Comparison of ENCODE assay signal across 8 mouse cellular contexts in the genomic region with DNA sequence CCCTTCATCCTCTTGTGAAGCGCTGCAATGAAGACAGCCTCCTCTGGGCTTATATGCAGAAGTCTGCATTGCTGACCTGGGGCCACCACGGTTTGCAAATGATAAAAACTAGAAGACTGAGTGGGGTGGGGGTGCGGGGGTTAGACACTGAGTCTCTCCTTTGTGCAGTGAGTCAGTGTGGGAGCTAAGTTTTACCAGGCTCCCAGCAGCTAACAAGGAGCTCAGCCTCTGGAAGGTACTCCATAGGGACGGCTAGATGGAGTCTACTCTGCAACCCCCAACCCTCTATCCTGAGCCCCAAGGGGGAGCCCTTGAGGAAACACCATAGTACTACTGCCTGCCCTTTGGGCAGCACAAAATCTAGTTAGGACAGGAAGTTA.
DNase-seq lines count a peak whose midpoint lies in the region; ATAC-seq lines count a peak whose summit lies in the region.
"Had no signal": no experiment of that assay in that cellular context is flagged by ENCODE, and none has a peak within 500 bp of the region (broad histone marks: within the 10 kb centered on the region; RNA-seq: fewer than 3 reads in every experiment).

No protein-coding gene starts in this region.

- H3K27me3 ChIP-seq in liver, embryonic 11.5 days (replicated peaks; ENCODE audit: control insufficient read depth, insufficient read depth, low read length), result peaks cover 44% of the 10 kb centered on the region
- peaks cover 41% of the 10 kb centered on the region for H3K27me3 ChIP-seq in midbrain, embryonic 13.5 days

- no peak for DNase-seq in liver, embryonic 11.5 days (ENCODE audit: low spot score)
- DNase-seq in liver, result no peak
- no peak for DNase-seq in adrenal gland, postnatal 36 days
- DNase-seq in right cerebral cortex, postnatal 25 days, result no peak

- H3K4me1 ChIP-seq in liver, embryonic 11.5 days (replicated peaks; ENCODE audit: control insufficient read depth, insufficient read depth, low read length), result peaks cover 11% of the 10 kb centered on the region; the same call in 1 of the 2 replicates
- peaks cover 48% of the 10 kb centered on the region for H3K4me1 ChIP-seq in midbrain, embryonic 13.5 days (replicated peaks)

- 9% methylated on average over 4 of the region's 4 CpGs for WGBS in liver, embryonic 11.5 days
- 5% methylated on average over 4 of the region's 4 CpGs for WGBS in midbrain, embryonic 13.5 days

- no peaks in the 10 kb centered on the region for H3K36me3 ChIP-seq in liver, embryonic 11.5 days (ENCODE audit: control insufficient read depth, insufficient read depth, low read length)
- H3K36me3 ChIP-seq in midbrain, embryonic 13.5 days, result no peaks in the 10 kb centered on the region

- H3K9me3 ChIP-seq in liver, embryonic 11.5 days (ENCODE audit: control insufficient read depth, low read length), result no peaks in the 10 kb centered on the region
- H3K9me3 ChIP-seq in midbrain, embryonic 13.5 days, result no peaks in the 10 kb centered on the region

- peak overlapping the region; percentile 53 for H3K4me3 ChIP-seq in liver, embryonic 11.5 days (ENCODE audit: low read depth, low read length)
- peak overlapping the region; percentile 51 for H3K4me3 ChIP-seq in midbrain, embryonic 13.5 days (replicated peaks)
- H3K4me3 ChIP-seq: erythroblast, embryonic 14.5 days had no signal

- ATAC-seq in liver, embryonic 11.5 days (replicated peaks; ENCODE audit: low FRiP score), result no peak
- ATAC-seq in common myeloid progenitor, adult 5-6 weeks (replicated peaks; ENCODE audit: low read depth, poor library complexity, severe bottlenecking), result peak; percentile 40
- ATAC-seq in granulocyte monocyte progenitor cell, adult 5-6 weeks (replicated peaks; ENCODE audit: poor library complexity, severe bottlenecking), result peak; percentile 36; the same call in 1 of the 2 replicates
- ATAC-seq in midbrain, embryonic 13.5 days, result peak; percentile 22; the same call in 1 of the 2 replicates

- H3K9ac ChIP-seq in liver, embryonic 11.5 days (ENCODE audit: low read depth, low read length), result no peak overlapping the region
- H3K9ac ChIP-seq in midbrain, embryonic 13.5 days (replicated peaks), result peak overlapping the region; percentile 59; the same call in 1 of the 2 replicates

- H3K4me2 ChIP-seq in liver, embryonic 11.5 days, result peak overlapping the region; percentile 85
- peak overlapping the region; percentile 96 for H3K4me2 ChIP-seq in midbrain, embryonic 13.5 days (replicated peaks)

- H3K27ac ChIP-seq in liver, embryonic 11.5 days (ENCODE audit: low read depth, low read length), result no peak overlapping the region
- peak overlapping the region; percentile 9; the same call in 1 of the 2 replicates for H3K27ac ChIP-seq in midbrain, embryonic 13.5 days
